Mouse (Mus musculus) gastrocnemius, postnatal 4 days (tissue): ENCODE results near the gene Orc1. TPM values are rescaled to one million over a fixed set of nuclear protein-coding genes. Genes with fewer than 3 reads are reported as not detected.

ENCODE experiments used
- DNase-seq, 2 experiments: peaks; one replicate each; pipeline ENCODE4 v3.0.0; 2021 to 2022; ENCODE audit warnings: low spot score in 2 of 2, mixed read lengths in 2 of 2
- total RNA-seq, 2 experiments: library from RNA; stranded (reverse); gene quantifications; 2 replicates each; pipeline ENCODE4 v1.2.3; 2021

Gene Orc1
- total RNA-seq, 2 experiments from 2014 or later, result 1.4 to 2.0 TPM

GRCm38 (mm10) chr4:108634696-108635095 lies 55.5 kb downstream of the Orc1 start:
- DNase-seq, result no peak

DNA sequence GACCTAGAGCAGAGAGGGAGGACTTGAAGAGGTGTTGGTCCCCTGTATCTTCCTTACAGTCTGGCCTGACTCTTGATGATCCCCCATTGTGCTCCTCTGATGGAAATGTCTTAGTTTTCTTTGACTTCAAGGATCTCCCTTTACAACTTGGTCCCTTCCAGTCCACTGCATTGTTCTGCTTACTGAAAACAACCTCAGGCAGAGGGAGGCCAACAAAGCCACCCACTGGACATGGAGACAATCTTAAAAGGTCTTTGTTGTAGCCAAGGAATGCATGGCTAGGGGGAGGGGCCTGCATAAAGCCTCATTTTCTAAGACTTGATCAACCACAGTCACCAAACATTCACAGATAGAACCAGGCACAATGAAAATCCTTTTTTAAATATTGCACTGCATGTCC lies 55.9 kb downstream of the Orc1 start:
- DNase-seq, result no peak

DNA sequence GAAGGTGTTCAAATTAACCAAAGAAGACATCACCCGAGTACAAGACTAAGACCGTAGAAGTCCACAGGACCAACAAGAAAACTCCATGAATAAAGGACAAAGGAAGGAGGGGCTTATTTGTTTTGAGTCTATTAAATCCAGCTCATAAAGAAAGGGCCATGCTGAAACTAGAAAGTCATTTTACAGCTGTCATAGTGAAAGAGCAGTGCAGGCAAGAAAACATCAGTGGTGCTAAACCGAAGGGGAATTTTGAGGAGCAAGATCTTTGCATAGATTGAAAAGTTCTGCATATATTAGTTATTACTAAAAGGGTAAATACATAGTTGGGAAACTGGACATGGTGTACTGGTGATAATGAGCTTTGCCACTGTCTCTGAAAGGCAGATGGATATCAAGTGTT lies 58.5 kb downstream of the Orc1 start:
- DNase-seq, result no peak

DNA sequence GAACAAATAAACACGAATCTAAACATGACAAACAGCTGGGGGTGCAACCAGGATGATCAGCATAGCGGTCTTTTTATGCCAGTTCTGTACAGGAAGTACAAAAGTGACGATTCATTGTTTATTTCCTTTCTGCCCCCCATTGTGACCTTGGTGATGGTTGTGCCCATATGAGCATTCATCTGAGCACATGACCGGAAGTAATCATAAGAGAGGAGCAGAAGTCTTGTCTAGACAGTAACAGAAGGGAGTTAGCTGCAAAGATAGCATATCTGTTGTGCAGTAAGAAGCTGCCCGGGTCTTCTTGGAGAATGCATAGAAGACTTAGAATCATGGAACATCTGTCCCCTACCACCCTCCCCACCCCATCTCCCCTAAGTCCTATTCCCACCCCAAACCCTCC lies 59.5 kb downstream of the Orc1 start:
- no peak for DNase-seq

DNA sequence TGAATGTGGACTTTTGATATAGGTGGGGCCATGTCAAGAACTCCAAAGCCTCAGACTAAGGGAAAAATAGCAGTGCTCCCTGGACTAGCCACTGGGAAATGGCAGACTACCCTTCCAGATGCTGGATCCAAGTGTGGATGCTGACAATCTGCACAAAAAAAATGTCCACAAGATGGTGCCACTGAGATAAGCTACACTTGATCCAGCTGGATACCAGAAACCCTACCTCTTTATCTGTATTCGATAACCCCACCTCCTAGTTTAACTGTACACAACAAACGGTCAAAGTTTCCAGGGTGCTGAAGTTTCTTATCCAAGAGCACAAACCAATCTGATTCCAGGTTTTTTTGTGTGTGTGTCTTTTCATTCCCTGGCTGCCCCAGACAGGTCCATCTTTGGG lies 85.2 kb downstream of the Orc1 start:
- no peak for DNase-seq

Other genes with a start within 250 kb of the Orc1 start
- not detected for gene Shisal2a, start 196.1 kb upstream of the Orc1 start, total RNA-seq
- 10 to 100 TPM; 38.8 to 41.9 TPM for gene Gpx7, start 172.5 kb upstream of the Orc1 start, total RNA-seq
- 10 to 100 TPM; 39.6 to 42.8 TPM for gene Tut4, start 120.0 kb upstream of the Orc1 start, total RNA-seq
- gene Prpf38a, start 87 bp upstream of the Orc1 start, total RNA-seq, result 10 to 100 TPM; 35.5 to 39.3 TPM
- gene Cc2d1b, start 40.5 kb downstream of the Orc1 start, total RNA-seq, result 10 to 100 TPM; 30.0 to 33.1 TPM
- gene 3110021N24Rik, start 140.2 kb downstream of the Orc1 start, total RNA-seq, result under 1 TPM; 0.73 to 0.93 TPM
- 10 to 100 TPM; 24.5 to 26.5 TPM for gene Zfyve9, start 201.4 kb downstream of the Orc1 start, total RNA-seq